Mouse (Mus musculus) cerebellum, adult (tissue): ENCODE results near the gene Arfgef2.

Source experiments
- ATAC-seq: cut with Nextera tagmentation; 2 replicates; pipeline ENCODE4 v1.9.2; 2017; ENCODE audit warnings: mild to moderate bottlenecking, moderate library complexity, mixed read lengths; ENCODE audit not compliant: insufficient number of reproducible peaks, low FRiP score, low TSS enrichment

The Arfgef2 gene

DNA sequence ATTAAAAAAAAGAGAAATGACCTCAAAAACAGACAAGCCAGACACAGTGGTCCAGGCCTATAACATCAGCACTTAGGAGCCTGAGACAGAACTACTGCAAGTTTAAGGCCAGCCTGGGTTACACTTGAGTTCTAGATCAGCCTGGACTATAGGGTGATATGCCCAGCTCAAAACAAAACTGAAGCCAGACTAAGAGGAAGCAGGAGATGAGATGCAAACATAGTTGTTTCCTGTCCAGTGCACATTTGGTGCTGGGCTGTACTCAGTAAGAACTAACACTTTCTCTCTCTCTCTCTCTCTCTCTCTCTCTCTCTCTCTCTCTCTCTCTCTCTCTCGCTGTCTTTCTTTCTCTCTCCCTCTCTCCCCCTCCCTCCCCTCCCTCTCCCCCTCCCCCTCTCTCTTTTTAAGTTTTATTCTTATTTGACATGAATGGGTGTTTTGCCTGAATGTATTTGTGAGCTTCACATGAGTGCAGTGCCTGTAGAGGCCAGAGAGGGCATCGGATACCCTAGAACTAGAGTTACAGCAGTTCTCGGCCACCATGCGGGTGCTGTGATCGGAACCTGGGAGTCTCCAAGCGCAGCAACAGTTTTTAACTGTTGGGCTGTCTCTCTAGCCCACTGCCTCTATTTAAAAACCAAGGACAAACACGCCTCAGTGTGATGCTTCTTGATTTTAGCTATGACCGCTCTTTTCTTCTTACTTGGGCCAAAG lies 95.6 kb downstream of the Arfgef2 start:
- no peak for ATAC-seq

GRCm38 (mm10) chr2:166903719-166904282 lies 98.4 kb downstream of the Arfgef2 start:
- no peak for ATAC-seq

DNA sequence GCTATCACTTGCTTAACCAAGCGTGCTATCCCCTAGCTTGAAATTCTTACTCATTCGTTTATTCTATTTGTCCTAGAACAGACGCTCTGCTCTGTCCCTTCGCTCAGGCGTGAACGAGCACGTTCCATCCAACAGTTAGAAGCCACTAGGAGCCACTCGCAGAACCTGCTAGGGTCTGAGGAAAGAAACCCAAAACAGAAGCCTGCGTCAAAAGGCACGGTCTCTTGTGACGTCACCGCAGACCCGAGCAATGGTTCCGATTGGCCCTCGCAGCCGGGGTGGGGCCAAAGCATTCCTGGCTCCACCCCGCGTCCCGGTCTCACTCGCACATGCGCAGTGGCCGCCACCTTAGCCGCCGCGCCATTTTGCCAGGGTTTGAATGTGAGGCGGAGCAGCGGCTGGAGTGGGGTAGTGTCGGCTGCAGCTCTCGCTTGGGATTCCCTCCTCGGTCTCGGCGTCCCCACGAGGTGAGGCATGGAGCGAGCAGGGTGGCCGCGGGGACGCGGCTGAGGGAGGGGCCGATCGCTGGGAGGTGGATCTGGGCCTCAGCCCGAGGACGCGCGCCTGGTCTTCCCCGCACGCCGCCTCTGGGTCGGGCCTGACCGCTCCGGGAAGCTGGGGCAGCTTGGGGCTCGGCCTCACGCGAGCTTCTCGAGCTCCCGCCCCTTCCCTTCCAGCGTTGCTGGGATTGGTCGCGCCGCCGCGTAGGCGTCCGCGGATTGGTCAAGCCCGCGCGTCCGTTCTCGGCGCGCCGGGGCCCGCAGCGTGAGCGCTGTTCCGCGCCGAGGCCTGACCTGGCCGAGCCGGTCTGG lies 100.5 kb downstream of the Arfgef2 start, which contains the start of gene Cse1l:
Gene Cse1l, plus strand, starts transcription at position 330 of the 812 bp plus-strand sequence.
- peak; percentile 95 for ATAC-seq

- ATAC-seq: peak; percentile 47
Measured at GRCm38 (mm10) chr2:166906523-166907182, 101.3 kb downstream of the Arfgef2 start.

GRCm38 (mm10) chr2:166909729-166910128 lies 104.3 kb downstream of the Arfgef2 start:
- ATAC-seq: no peak

- ATAC-seq: no peak
Measured at GRCm38 (mm10) chr2:166910536-166910935, 105.1 kb downstream of the Arfgef2 start.

- ATAC-seq: no peak
Measured at GRCm38 (mm10) chr2:166923971-166924370, 118.6 kb downstream of the Arfgef2 start.

- no peak for ATAC-seq
Measured at GRCm38 (mm10) chr2:166933943-166934342, 128.6 kb downstream of the Arfgef2 start.

DNA sequence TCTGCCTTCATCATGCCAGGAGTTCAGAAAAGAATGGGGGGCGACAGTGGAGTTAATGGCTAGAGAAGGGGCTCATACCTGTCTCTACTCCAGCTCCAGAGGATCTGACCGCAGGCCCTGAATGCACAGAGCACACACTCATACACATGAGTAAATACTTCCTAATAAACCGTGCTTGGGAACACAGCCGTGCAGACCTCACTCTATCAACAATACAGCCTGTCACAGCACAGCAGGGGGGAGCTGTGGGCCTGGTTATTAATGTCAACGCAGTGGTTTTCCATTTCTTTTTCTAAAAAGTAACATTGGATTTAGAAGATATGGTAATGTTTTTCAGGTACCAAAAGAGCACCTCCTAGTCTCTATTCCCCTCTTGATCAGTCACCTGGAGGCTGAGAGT lies 129.0 kb downstream of the Arfgef2 start:
- no peak for ATAC-seq

DNA sequence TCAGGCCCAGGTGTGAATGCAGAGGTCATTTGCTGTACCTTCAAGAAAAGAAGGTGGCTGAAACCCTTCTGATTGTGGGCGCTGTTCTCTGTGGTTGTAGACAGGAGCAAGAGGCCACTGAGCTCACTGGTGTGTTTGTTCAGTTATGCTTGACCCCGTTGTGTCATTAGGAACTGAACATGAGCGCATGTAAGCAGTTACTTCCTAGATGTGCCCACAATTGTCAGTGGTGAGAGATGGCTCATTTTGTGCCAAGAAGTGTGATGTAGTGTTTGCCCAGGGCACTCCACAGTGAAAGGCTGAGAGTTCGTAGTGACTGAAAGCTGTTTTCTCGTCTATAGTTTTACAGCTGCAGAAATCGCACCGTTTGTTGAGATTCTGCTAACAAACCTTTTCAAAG lies 130.2 kb downstream of the Arfgef2 start:
- ATAC-seq: no peak

- ATAC-seq: no peak
Measured at GRCm38 (mm10) chr2:166936166-166936565, 130.8 kb downstream of the Arfgef2 start.

DNA sequence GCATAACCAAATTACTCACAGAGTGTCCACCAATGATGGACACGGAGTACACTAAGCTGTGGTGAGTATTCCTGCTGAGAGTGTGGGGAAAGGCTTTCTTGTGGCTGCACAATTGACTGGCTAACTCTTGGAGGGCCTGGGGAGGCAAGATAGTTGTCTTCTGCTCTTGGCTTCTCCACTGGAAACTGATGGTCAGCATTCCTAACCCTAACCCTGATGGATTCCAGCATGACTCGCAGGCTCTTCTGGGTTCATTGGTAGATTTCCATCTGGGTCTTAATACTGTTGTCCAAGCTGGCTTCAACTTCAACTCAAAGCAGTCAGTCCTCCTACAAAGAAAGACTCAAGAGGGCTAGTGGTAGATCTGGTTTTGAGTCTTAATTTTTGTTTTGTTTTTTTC lies 137.8 kb downstream of the Arfgef2 start:
- no peak for ATAC-seq

DNA sequence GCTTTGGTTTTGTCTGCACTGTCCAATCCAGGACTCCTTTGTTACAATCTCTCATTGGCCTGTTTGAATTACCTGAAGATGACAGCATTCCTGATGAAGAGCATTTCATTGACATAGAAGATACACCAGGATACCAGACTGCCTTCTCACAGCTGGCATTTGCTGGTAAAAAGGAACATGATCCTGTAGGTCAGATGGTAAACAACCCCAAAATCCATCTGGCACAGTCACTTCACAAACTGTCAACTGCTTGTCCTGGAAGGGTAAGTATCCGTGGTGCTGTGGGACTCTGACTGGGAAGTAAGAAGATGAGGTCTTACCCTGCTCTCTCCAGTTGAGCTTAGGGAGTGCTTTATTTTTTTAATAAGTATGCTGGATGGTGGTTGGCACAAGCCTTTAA lies 139.0 kb downstream of the Arfgef2 start:
- no peak for ATAC-seq

DNA sequence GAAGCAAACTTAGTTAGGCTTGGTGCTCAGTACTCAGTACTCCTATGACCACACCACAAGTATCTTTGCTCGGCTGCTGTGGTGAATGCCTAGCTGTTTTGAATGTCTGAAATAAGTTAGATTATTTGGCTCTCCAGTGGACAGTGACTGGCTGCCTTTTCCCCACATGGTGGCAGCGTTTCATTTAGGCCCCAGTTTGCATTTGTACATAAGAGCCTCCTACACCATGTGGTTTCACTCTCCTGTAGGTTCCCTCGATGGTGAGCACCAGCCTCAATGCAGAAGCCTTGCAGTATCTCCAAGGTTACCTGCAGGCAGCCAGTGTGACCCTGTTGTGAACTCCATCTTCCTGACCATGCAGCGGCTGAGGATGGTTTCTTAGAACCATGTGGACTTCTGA lies 140.1 kb downstream of the Arfgef2 start:
- ATAC-seq: no peak
